Mouse (Mus musculus) embryonic fibroblast, embryonic 13.5 days (primary cell): ENCODE data around the gene Tlk1.

Experiments used
- CTCF ChIP-seq: IDR thresholded peaks from 2 replicates; pipeline ENCODE4 v1.5.1; 2011; ENCODE audit warnings: mild to moderate bottlenecking, control low read depth, low read length, moderate library complexity, borderline replicate concordance; ENCODE audit not compliant: insufficient read depth
- POLR2A ChIP-seq: IDR thresholded peaks from 2 replicates; pipeline ENCODE4 v1.6.1; 2011; ENCODE audit warnings: low read depth, mild to moderate bottlenecking, control low read depth, low read length, moderate library complexity

- TF ChIP-seq POLR2A (no peak; the same call in 1 of the 2 replicates), CTCF (no peak)
These were observed 624 bp downstream of the Tlk1 start for GRCm38 (mm10) chr2:70824838-70825370.
